Mouse (Mus musculus) MEL (cell line): ENCODE measurements around the gene Tarbp2. TPM values are rescaled to one million over a fixed set of nuclear protein-coding genes. Genes with fewer than 3 reads are reported as not detected.

Experiments
- DNase-seq: peaks from one replicate; pipeline ENCODE4 v3.0.0; 2011; ENCODE audit warnings: low read depth, low spot score
- H3K27ac ChIP-seq: 2 replicates; pipeline ENCODE4 v1.5.1; 2012; ENCODE audit warnings: low read depth, mild to moderate bottlenecking, control low read depth, low read length, moderate library complexity; ENCODE audit not compliant: control insufficient read depth
- H3K27me3 ChIP-seq, 2 experiments: fragments of 150-350 bp in 1 of 2; sonication (generic) in 1 of 2; 2 replicates each; pipeline ENCODE4 v1.6.1; 2012; ENCODE audit warnings: low read length in 2 of 2, mild to moderate bottlenecking in 2 of 2, improper control_type of control experiment in 1 of 2, moderate library complexity in 1 of 2; ENCODE audit not compliant: insufficient read depth in 2 of 2, control insufficient read depth in 1 of 2
- H3K36me3 ChIP-seq, 2 experiments: 2 replicates each; pipeline ENCODE4 v1.6.1; 2012 to 2014; ENCODE audit warnings: low read length in 2 of 2, improper control_type of control experiment in 1 of 2, inconsistent platforms in 1 of 2, mild to moderate bottlenecking in 1 of 2; ENCODE audit not compliant: insufficient read depth in 2 of 2, control insufficient read depth in 1 of 2
- H3K4me1 ChIP-seq, 2 experiments: fragments of 150-350 bp in 1 of 2; sonication (generic) in 1 of 2; 2 replicates each; pipeline ENCODE4 v1.6.1; 2012; ENCODE audit warnings: low read length in 2 of 2, improper control_type of control experiment in 1 of 2, mild to moderate bottlenecking in 1 of 2; ENCODE audit not compliant: insufficient read depth in 2 of 2, control insufficient read depth in 1 of 2
- H3K4me3 ChIP-seq, 2 experiments: fragments of 150-350 bp in 1 of 2; sonication (generic) in 1 of 2; 2 replicates each; pipeline ENCODE4 v1.5.1; 2012; ENCODE audit warnings: low read depth in 2 of 2, low read length in 2 of 2, mild to moderate bottlenecking in 2 of 2, moderate library complexity in 2 of 2, control low read depth in 1 of 2, improper control_type of control experiment in 1 of 2; ENCODE audit not compliant: control insufficient read depth in 1 of 2, insufficient read depth in 1 of 2
- H3K79me2 ChIP-seq: 2 replicates; pipeline ENCODE4 v1.6.1; 2012; ENCODE audit warnings: mild to moderate bottlenecking, low read length, moderate library complexity; ENCODE audit not compliant: control insufficient read depth, poor library complexity, insufficient read depth
- H3K9ac ChIP-seq: 2 replicates; pipeline ENCODE4 v1.6.1; 2012; ENCODE audit warnings: low read depth, mild to moderate bottlenecking, control low read depth, low read length, moderate library complexity; ENCODE audit not compliant: control insufficient read depth, poor library complexity, severe bottlenecking
- H3K9me3 ChIP-seq: fragments of 150-350 bp; sonication (generic); replicated peaks from 2 replicates; pipeline ENCODE4 v1.6.1; 2012; ENCODE audit warnings: mild to moderate bottlenecking, low read length, improper control_type of control experiment, moderate library complexity; ENCODE audit not compliant: insufficient read depth
- BHLHE40 ChIP-seq: IDR thresholded peaks from 2 replicates; pipeline ENCODE4 v1.6.1; 2012; ENCODE audit warnings: low read depth, mild to moderate bottlenecking, inconsistent platforms, low read length, improper control_type of control experiment, borderline replicate concordance
- CHD1 ChIP-seq: IDR thresholded peaks from 2 replicates; pipeline ENCODE4 v1.6.1; 2012; ENCODE audit warnings: low read depth, mild to moderate bottlenecking, inconsistent platforms, low read length, improper control_type of control experiment
- CHD2 ChIP-seq: IDR thresholded peaks from 2 replicates; pipeline ENCODE4 v1.6.1; 2011; ENCODE audit warnings: low read length, improper control_type of control experiment
- E2F4 ChIP-seq: IDR thresholded peaks from 2 replicates; pipeline ENCODE4 v1.6.1; 2011; ENCODE audit warnings: low read depth, low read length, improper control_type of control experiment, borderline replicate concordance
- ETS1 ChIP-seq: IDR thresholded peaks from 2 replicates; pipeline ENCODE4 v1.6.1; 2012; ENCODE audit warnings: low read depth, mild to moderate bottlenecking, inconsistent platforms, low read length, improper control_type of control experiment, moderate library complexity
- GATA1 ChIP-seq: IDR thresholded peaks from 2 replicates; pipeline ENCODE4 v1.6.1; 2011; ENCODE audit warnings: low read depth, low read length, improper control_type of control experiment
- JUND ChIP-seq: IDR thresholded peaks from 2 replicates; pipeline ENCODE4 v1.6.1; 2011; ENCODE audit warnings: low read depth, mild to moderate bottlenecking, improper control_type of control experiment, low read length
- MAX ChIP-seq: IDR thresholded peaks from 2 replicates; pipeline ENCODE4 v1.6.1; 2011; ENCODE audit warnings: low read length, improper control_type of control experiment
- MAZ ChIP-seq: IDR thresholded peaks from 2 replicates; pipeline ENCODE4 v1.6.1; 2012; ENCODE audit warnings: low read depth, mild to moderate bottlenecking, inconsistent platforms, low read length, improper control_type of control experiment
- NELFE ChIP-seq: IDR thresholded peaks from 2 replicates; pipeline ENCODE4 v1.6.1; 2011; ENCODE audit warnings: low read depth, low read length, improper control_type of control experiment
- POLR2A ChIP-seq, 2 experiments: IDR thresholded peaks; 2 replicates each; pipeline ENCODE4 v1.6.1; 2011 to 2012; ENCODE audit warnings: low read length in 2 of 2, mild to moderate bottlenecking in 2 of 2, control low read depth in 1 of 2, improper control_type of control experiment in 1 of 2, low read depth in 1 of 2, moderate library complexity in 1 of 2; ENCODE audit not compliant: control insufficient read depth in 1 of 2, insufficient read depth in 1 of 2, poor library complexity in 1 of 2
- POLR2AphosphoS2 ChIP-seq: IDR thresholded peaks from 2 replicates; pipeline ENCODE4 v1.6.1; 2011; ENCODE audit warnings: low read length, improper control_type of control experiment
- SIN3A ChIP-seq: IDR thresholded peaks from 2 replicates; pipeline ENCODE4 v1.6.1; 2012; ENCODE audit warnings: low read length, improper control_type of control experiment, inconsistent platforms
- TBP ChIP-seq: IDR thresholded peaks from 2 replicates; pipeline ENCODE4 v1.8.0; 2011; ENCODE audit warnings: low read depth, low read length, improper control_type of control experiment
- UBTF ChIP-seq: IDR thresholded peaks from 2 replicates; pipeline ENCODE4 v1.6.1; 2012; ENCODE audit warnings: low read depth, mild to moderate bottlenecking, inconsistent platforms, low read length, improper control_type of control experiment, moderate library complexity, borderline replicate concordance; ENCODE audit not compliant: insufficient read depth
- USF1 ChIP-seq: IDR thresholded peaks from 2 replicates; pipeline ENCODE4 v1.6.1; 2014; ENCODE audit warnings: low read depth, mild to moderate bottlenecking, inconsistent platforms, low read length, improper control_type of control experiment, moderate library complexity
- USF2 ChIP-seq, 2 experiments: IDR thresholded peaks; 2 replicates each; pipeline ENCODE4 v1.6.1; 2011 to 2012; ENCODE audit warnings: improper control_type of control experiment in 2 of 2, low read length in 2 of 2, borderline replicate concordance in 1 of 2, inconsistent platforms in 1 of 2, low read depth in 1 of 2, mild to moderate bottlenecking in 1 of 2; ENCODE audit not compliant: insufficient read depth in 1 of 2
- polyA plus RNA-seq, 2 experiments: library from polyadenylated mRNA; stranded (reverse) in 1 of 2; unstranded in 1 of 2; fragments of >175 nt in 1 of 2; fragments of >200 nt in 1 of 2; gene quantifications; 2 replicates each; pipeline versions ENCODE4 v1.2.1 to v1.2.4; 2012; ENCODE audit warnings: low replicate concordance in 2 of 2, low read depth in 1 of 2; ENCODE audit not compliant: insufficient read length in 2 of 2, insufficient read depth in 1 of 2, missing spikeins in 1 of 2
- total RNA-seq: library from RNA; depleted of rRNA; stranded (reverse); fragments of 300-350 nt; gene quantifications from 2 replicates; pipeline ENCODE4 v1.2.3, GENCODE M21; 2012

The Tarbp2 gene
- total and polyA plus RNA-seq, 3 experiments = 155 to 182 TPM; not detected in 1

DNA sequence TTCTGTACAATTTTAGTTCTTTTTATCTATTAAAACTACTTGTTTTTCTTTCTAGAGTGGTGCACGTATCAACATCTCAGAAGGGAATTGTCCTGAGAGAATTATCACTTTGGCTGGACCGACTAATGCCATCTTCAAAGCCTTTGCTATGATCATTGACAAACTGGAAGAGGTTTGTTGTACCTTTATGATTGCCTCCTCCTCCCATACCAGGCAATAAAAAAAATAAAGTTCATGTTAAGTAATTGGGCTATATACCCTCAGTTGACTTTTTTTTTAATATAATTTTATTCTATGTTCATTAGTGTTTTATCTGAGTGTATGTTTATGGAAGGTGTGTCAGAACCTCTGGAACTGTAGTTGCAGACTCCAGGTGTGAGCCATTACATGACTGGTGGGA, 43.5 kb upstream of the Tarbp2 start:
- Histone ChIP-seq H3K79me2 (peaks cover 49% of the 10 kb centered on the region), H3K9me3 (no peaks in the 10 kb centered on the region), H3K27me3 (no peaks in the 10 kb centered on the region), H3K36me3 (peaks cover 40 to 57% of the 10 kb centered on the region in 2 experiments), H3K9ac (no peak overlapping the region), H3K27ac (no peak overlapping the region), H3K4me1 (peaks cover 6 to 9% of the 10 kb centered on the region in 2 experiments; a peak in 2 of 4 replicates)
- no peak for DNase-seq
- TF ChIP-seq UBTF (no peak), GATA1 (no peak), TBP (no peak), USF1 (no peak), JUND (no peak), MAX (no peak), NELFE (no peak), BHLHE40 (no peak), E2F4 (no peak), SIN3A (no peak), POLR2A (IDR thresholded peaks at IDR 0.05; ENCODE audit: control insufficient read depth in 1 of 2, insufficient read depth in 1 of 2, low read depth in 1 of 2, low read length in 2 of 2, poor library complexity in 1 of 2) (no peak), ETS1 (no peak), CHD1 (no peak), CHD2 (no peak), USF2 (IDR thresholded peaks at IDR 0.05; ENCODE audit: borderline replicate concordance in 1 of 2, insufficient read depth in 1 of 2, low read depth in 1 of 2, low read length in 2 of 2) (no peak)
- TF ChIP-seq, all 39 proteins: peak for 0
- H3K4me3 ChIP-seq = no peak overlapping the region

DNA sequence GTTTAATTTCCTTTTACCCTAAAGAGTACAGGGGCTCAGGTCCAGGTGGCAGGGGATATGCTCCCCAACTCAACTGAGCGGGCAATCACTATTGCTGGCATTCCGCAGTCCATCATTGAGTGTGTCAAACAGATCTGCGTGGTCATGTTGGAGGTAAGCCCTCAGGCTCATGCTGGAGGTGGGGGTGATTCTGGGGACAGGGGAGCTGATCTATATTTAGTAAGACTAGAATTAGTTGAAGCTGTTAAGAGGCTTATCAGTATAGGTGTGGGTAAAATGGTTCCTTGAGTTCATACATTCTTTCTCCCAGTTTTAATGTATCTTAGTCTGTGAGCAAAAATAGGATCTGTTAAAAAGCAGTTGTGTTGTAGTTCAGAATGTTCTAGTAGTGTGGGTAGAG, 34.9 kb upstream of the Tarbp2 start:
- DNase-seq = no peak
- H3K27me3 ChIP-seq = no peaks in the 10 kb centered on the region
- H3K36me3 ChIP-seq = peaks cover 23 to 73% of the 10 kb centered on the region in 2 experiments
- H3K4me1 ChIP-seq = no peaks in the 10 kb centered on the region
- no peak overlapping the region for H3K27ac ChIP-seq
- peaks cover 31% of the 10 kb centered on the region for H3K79me2 ChIP-seq
- no peak overlapping the region for H3K4me3 ChIP-seq
- 0 out of 4 replicates have a peak, but pooled peaks of 1 of the 2 experiments have one; percentile 7 for TF ChIP-seq USF2 (IDR thresholded peaks at IDR 0.05; ENCODE audit: borderline replicate concordance in 1 of 2, insufficient read depth in 1 of 2, low read depth in 1 of 2, low read length in 2 of 2)
- no peak for TF ChIP-seq MAZ
- TF ChIP-seq POLR2AphosphoS2 = 0 out of 2 replicates have a peak, but pooled peaks have one; percentile 34
- TF ChIP-seq JUND = no peak
- H3K9ac ChIP-seq = no peak overlapping the region
- no peaks in the 10 kb centered on the region for H3K9me3 ChIP-seq
